Mouse (Mus musculus): ENCODE results near the gene Cacng2.
"Not testable (repeated sequence)": the region's sequence is repeated elsewhere in the genome, so short reads cannot be mapped to it uniquely, and the experiment has no call there.

Cacng2 gene

DNA sequence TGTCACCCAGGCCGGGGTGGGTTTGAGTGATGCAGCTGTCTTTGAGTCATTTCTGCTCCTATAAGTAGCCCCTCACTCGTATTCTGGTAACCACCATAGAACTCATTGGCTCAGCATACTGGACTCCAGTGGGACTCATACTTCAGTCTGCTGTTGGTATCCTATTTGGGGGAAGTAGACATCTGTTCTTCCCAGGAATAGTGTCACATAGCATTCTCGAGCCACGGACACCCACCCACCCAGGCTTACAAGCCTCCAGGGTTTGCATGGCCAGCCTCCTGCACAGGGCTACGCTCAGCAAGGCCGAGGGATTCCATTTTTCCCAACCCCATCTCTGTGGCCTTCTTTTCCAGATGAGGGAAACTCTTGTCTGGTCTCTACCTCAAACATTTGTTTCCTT lies 93.3 kb downstream of the Cacng2 start:
- intact Hi-C loops (cut with DNase I), result no loop called here

DNA sequence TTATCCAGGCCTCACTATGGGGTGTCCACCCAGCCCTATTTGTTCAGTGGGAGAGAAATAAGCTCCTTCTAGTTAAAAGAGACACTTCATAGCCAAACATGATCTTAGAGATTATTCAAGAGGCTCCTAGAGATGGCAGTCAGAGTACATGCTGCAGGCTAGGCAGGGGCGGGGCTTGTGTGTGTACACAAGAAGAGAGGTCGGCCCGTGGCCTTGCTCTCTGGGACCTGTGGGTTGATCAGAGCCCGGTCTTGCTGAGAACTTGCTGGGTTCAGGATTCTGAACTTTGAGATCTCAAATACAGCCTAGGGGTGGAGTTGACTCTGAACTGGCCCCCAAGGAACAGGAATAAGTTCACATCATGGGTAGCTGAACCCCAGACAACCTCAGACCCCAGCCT lies 95.6 kb downstream of the Cacng2 start:
- intact Hi-C loops (cut with DNase I), result no loop called here

DNA sequence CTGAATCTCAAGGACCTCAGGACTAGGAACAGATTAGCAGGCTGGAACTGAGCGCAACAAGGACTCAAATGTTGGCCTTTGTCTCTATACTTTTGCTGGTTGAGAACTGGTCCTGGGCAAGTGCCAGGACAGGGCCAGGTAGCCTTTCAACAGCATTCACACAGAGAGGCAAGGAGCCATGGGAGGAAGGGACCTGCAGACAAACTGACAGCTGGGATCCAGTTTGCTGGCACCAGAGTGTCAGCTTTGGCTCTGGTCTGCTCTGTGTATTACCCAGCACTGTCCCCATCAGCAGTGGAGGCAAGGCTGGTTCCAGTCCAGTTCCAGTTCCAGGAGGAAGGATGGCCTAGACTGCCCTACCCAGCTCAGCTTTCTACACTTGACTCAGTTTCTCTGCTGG lies 105.8 kb downstream of the Cacng2 start:
- intact Hi-C loops (cut with DNase I), result no loop called here

DNA sequence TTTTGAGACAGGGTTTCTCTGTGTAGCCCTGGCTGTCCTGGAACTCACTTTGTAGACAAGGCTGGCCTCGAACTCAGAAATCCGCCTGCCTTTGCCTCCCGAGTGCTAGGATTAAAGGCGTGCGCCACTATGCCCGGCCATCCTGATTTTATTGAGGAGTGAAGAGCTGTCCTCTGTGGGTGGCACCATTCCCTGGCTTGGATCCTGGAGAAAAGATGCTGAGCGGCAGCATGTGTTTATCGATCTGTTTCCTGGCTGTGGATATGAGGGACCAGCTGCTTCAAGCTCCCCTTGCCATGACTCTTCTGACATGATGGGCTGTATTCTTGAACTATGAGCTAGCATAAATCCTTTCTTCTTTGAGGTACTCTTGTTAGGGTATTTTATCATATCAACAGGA lies 111.6 kb downstream of the Cacng2 start:
- intact Hi-C loops (cut with DNase I), result not testable (repeated sequence)

DNA sequence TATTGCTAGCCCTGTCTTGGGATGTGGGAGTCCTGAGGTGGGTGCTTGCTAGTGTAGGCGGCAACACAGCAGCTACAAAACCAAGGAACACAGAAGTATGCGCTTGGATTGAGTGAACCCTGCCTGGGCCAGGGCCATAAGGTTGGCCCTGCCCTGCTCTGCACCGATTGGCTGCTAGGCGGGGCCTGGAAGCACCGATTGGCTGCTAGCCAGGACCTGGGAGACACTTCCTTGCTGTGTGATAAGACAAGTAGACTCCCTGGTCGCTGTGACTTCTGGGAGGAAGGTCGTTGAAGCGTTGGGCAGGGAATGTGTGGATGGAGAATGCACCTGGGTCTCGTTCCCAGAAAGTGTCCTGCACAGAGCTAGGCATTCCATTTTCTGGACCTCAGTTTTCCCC lies 115.9 kb downstream of the Cacng2 start:
- intact Hi-C loops (cut with DNase I), result no loop called here

DNA sequence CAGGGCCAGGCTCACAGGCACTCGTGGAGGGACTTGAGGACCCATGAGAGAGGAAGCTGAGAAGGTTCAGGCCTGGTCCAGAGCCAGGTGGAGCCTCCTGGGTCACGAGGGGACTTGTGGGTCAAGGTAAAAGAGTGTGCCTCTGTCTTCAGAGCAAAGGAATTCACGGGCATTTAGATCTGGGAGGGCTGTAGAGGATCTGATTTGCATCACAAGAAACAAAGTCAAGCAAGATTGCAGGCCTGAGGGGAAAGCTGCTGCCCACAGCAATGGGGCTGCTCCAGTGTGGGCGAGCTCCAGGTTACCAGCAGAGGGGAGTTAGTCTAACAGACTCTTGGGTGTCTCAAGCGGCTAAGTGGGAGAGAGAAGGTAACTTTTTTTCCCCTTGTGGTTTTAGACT lies 118.4 kb downstream of the Cacng2 start:
- intact Hi-C loops (cut with DNase I), result no loop called here

DNA sequence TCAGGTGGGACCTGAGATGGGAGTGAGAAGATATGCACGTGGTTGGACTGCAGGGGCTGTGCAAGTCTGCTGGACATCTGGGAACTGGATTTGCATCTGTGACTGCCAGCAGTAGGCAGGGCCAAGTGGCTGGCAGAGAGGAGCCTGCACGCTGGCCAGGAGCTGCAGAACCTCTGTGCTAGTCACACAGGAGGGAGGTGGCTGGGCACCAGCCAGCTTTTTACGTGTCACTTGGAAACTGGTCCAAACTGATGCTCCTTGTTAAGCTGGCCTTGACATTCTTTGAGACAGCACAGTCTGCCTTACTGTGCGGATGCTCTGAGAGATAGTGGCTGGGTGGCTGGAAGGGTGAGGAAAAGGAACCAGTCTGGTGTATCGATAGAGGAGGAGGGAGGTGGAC lies 131.3 kb downstream of the Cacng2 start:
- intact Hi-C loops (cut with DNase I), result no loop called here

DNA sequence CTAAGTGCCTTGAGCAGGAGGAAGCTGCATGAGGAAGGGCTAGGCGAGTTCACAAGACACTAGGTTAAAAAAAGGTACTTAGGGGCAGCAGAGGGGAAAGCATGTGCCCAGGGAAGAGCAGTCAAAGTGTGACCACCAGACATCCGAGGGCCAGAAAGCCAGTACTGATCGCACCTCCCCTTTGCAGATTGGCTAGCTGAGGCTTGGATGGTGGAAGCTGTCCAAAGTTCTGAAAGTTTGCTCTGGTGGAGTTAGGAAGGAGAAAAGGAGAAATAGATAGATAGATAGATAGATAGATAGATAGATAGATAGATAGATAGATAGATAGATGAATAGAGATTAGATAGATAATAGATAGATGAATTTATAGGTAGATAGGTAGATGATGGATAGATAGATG lies 136.4 kb downstream of the Cacng2 start:
- intact Hi-C loops (cut with DNase I), result loop anchor here (5.0 kb wide), 3 partner anchors 139 to 254 kb away; partner anchors contain the start of genes Cacng2 and Ift27

DNA sequence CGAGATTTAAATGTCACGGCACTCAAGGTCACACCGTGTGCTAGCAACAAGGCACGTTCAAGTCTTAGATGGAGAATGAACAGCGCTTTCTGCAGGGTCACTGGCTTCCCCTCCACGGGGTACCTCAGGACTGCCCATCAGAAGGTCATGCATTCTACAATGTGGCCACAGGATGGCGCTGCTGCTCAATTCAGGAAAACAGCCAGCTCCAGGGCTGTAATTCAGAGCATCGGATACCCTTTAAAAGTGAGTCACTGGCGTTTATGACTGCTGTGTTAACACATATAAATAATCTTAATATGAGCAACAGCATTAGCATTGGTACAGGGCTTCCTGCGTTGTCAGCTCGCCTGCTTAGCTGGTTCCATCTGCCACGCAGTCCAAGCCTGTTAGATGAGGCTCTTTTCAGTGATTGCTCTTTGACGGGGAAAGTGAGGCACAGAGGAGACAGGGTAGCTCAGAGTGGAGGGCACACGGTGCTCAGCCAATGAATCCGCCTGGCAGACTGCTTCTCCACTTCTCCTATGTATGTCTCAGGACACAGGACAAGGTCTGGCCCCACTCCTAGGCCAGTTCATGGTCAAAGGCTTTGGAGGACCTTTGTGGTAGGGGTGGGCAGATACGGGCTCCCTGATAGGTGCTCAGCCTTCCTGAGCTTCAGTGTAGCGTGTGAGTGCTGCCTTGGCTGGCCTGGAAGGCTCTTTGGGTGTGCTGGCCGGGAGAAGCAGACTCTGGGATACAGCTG lies 137.5 kb downstream of the Cacng2 start:
- intact Hi-C loops (cut with DNase I), result loop anchor here (5.0 kb wide), 3 partner anchors 140 to 255 kb away; partner anchors contain the start of genes Cacng2 and Ift27

DNA sequence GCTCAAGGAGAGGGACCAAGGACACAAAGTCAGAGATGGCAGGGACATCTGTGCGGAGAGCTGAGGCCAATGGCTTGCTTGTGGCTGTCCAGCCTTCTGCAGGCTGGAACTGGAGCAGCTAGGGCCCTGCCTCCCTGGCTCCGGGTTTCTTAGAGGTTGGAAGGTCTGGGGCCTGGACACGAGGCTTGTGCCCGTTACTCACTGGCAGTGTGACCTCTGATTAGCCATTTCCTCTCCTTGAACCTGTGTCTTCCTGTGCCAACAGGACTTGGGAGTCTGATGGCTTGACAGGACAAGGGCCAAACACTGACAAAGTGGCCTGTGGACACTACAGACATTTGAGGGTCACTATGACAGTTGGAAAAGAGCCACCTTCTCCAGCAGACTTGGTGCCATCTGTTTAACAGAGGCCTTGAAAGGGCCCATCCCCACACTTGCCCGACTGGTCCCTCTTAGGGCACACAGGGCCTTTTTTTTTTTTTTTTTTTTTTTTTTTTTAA lies 138.6 kb downstream of the Cacng2 start:
- intact Hi-C loops (cut with DNase I), result loop anchor here (5.0 kb wide), 3 partner anchors 141 to 256 kb away; partner anchors contain the start of genes Cacng2 and Ift27

DNA sequence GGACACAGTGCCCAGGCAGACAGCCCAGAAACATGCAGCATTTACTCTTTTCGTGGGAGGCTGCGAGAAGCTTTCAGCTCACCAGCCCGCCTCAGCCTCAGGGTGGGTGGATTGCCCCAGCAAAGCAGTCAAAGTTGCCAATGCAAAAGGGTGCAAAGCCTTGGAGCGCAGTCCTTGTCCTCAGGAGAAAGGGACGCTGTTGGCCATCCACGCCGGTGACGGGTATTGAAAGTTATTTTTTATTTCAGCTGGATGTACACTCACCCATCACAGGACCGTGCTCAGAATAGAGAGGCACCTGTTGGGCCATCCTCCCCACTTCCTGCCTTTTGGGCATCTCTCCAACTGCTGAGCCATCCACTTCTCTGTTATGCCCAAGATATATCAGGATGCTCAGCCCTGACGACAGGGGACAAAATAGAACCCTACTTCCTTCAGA lies 140.4 kb downstream of the Cacng2 start:
- intact Hi-C loops (cut with DNase I), result loop anchor here (5.0 kb wide), 1 partner anchor 47 kb away; no protein-coding TSS in a partner anchor

DNA sequence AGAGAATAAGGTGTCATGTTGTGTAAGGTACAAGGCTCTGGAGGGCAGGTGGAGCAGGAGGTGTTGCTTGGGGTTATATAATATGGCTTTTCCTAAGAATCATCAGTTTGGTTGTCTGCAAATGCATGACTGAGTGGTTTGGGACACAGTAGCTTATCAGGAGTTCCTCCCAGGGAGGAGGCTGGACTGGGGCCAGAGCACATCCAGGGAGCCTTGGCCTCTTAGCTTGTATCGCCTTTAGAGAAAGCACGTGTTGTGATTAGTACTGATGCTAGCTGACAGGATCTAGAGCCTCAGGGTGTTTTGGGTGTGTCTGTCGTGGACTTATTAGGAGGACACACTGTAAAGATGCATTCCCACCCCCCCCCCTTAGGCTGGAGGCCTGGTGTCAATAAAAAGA lies 142.2 kb downstream of the Cacng2 start:
- intact Hi-C loops (cut with DNase I), result loop anchor here (5.0 kb wide), 1 partner anchor 45 kb away; no protein-coding TSS in a partner anchor

DNA sequence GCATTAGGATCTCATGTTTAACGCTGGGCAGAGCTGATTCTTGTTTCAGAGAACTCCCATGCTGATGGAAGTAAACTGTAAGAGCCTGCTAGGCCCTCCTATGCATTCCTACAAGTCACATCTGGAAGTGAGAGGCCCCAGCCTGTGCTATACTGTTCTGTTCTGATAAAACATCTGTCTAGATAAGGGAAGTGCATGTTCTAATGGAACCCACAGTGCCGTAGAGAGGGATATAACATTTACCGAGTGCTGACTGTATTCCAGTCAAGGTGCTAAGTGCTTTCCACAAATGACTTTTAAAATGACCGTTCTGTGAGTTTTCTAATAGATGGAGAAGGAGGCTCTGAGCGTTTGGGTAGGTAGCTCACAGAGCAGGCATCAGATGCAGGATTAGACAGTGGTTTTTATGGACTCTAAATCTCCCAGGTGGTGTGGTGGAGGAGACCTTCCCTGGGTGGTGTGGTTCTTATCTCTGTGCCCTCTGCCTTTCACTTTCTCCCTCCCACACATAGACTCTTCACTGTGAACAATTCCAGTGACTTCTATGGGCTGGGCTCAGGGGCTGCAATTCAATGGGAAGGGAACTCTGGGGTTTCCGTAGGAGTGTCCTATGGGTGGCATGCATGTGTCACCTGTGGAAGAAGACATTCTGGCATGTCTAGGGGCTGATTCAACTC lies 145.5 kb downstream of the Cacng2 start:
- intact Hi-C loops (cut with DNase I), result no loop called here

DNA sequence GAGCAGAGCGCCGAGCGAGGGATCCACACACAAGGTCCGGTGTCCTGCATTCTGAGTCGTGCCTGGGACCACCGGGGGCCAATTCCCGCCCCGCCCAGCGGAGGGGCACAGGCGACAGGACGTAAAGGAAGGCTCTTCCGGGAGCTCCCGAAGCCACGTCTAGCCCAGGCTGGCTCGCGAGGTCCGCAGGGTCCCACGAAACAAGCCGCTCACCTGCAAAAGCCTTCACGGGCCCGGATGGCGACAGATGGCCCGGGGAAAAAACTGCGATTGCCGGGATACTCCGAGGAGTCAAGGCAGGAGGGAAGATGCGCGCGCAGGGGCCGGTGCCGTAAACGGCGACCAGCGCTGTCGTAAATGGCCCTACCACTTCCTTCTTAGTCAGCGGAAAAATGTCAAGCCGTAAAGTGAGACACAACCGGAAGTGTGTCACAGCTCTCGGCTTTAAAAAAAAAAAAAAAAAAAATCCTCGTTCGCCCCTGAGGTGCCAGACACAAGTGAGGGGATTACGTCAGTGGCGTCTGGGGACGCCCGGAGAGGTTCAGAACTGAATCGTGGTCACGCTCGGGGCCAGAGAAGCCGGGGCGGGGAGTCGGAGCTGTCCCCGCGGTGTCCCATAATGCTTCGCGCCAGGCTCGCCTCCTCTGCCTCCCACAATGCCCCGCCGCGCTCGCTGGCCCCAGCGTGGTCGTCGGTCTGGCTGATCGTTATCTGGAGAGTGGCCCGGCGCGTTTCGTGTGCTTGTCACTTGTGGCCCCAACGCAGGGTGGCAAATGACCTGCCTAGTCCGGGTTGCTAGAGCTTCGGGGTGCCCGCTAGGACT lies 149.1 kb downstream of the Cacng2 start, which contains the start of gene Eif3d:
TSS of gene Eif3d (minus strand) at position 344 of the 823 bp plus-strand sequence.
- intact Hi-C loops (cut with DNase I), result no loop called here

DNA sequence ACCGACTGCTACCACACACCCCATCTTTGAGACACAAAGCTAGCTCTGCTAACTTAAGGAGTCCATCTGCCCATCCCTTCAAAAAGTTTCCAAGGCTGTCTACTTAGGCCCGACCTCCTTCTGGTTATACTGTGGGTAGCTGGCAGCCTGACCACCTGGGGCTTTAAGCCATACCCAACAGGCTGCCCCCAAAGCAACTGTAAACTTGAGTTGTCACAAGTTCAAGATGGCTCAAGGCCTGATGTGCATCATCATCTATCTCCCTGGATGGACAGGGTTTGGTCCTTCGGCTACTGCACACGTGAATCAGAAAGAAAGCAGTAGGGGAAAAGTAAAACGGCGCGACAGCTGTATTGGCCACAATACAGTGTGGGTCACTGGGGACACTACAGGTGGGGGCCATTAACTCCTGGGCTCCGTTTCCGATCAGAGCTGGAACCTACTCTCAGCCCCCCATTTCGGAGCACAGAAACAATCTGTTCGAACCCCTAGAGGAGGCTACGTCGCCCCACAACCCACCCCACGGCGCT lies 149.8 kb downstream of the Cacng2 start:
- intact Hi-C loops (cut with DNase I), result no loop called here

DNA sequence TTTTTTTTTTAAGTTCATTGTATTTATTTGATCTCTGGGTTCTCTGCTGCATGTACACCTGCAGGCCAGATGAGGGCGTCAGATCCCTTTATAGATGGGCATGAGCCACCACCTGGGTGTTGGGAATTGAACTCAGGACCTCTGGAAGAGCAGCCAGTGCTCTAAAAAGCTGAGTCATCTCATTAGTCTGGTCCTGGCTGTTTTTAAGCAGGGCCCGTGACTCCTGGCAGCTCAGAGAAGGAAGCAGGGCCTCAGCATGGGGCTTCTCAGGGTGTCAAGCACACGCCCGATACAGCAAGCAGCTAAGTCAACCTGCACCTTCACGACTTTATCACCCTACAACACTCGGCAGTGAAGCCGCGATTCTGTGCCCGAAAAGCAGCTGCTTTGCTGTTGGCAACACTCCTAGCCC lies 154.7 kb downstream of the Cacng2 start:
- intact Hi-C loops (cut with DNase I), result no loop called here

DNA sequence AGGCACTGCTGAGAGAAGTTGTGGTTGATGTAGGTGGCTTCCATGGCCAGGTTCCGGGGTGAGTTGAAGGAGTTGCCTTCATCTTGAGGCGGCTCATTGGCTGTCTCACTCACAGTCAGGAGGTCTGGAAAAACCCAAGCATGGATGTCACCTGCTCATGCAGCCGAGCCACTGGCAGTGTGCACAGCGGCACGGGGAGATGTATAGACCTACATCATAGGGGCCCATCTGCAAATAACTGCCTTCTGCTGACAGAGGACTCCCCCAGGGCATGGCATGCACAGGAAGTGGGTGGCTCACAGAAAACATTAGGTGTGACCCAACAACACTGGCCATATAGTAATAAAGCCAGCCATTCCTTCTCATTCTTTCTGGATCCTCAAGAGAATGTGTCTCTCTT lies 157.4 kb downstream of the Cacng2 start:
- intact Hi-C loops (cut with DNase I), result no loop called here

DNA sequence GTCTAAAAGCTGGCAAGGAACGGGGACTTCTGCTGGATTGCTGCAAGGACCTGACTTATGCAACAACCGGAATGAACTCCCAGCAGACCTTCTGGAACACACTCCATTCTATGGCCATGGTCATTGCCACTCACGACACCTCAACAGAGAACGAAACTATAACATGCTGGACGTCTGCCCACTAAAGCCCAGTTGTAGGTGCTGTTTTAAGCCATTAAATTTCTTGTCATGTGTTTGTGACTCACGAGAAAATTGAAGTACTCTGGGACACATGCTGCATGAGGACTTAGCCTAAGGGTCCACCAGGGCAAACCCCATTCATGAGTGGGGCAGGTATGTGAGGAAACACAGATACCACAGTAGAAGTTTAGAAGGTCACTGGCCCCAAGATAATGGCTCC lies 159.1 kb downstream of the Cacng2 start:
- intact Hi-C loops (cut with DNase I), result no loop called here

DNA sequence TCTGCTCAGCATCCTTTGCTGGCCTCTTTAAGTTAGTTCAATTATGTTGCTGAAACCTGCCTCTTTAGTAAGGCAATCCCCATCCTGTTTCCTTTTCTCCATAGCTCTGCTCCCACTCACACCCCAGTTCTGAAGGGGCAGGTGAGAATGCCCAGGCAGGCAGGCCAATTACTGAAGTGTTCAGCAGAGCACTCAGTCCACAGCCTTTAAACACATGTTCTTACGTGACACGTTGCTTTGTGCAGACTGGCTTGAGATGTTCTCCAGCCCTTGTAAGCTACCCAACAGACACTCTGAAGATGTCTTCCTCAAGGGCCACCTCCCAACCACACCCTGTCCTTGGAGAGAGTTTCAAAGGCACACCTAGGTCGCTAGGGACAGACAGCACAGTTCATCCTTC lies 161.8 kb downstream of the Cacng2 start:
- intact Hi-C loops (cut with DNase I), result no loop called here

DNA sequence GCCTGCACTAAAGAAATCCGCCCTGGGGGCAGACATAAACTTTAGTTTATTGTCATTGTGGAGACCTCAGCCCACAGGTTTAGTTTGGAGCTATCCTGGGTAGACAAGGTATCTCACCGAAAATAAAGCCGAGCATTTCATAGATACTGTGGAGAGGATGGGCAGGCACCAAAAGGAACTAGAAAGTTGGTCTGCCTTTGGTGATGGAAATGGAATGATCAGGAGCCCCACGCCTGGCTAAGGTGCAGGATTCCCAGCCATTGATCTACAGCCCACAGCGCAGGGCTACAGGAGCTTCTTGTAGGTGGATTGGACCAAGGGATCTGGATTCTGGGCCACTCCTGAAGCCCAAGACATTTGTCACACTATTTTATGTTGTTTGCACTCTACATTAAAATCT lies 162.2 kb downstream of the Cacng2 start:
- intact Hi-C loops (cut with DNase I), result no loop called here

DNA sequence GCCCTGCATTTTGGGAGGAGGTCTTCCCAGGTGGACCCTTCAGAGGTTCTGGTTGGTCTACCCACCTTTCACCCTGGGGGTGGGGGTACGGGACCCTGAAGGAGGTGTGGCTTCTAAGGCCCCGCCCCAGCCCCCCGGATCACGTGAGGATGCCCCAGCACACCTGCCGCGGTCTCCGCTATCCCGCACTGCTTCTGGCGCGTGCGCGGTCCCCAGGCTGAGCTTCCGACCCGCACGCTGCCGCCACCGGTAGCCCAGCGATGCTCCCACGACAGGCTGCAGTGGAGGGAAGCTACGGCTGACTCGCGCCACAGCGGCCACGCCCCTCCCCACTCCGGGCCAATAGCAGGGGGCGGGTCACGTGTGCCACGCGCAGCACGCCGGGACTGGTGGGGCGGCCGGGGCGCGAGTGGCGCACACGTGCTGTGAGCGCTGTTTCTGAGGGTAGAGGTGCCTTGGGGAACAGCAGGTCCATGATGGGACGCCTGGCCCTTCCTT lies 163.4 kb downstream of the Cacng2 start, which contains the start of gene Foxred2:
TSS of gene Foxred2 (minus strand) at position 319 of the 498 bp plus-strand sequence.
- intact Hi-C loops (cut with DNase I), result no loop called here
